Mouse (Mus musculus) c-Kit-positive CD71-positive TER-119-negative erythroid progenitor cells, embryonic 14.5 days (primary cell): ENCODE data around the gene Hist1h2af.
A peak's percentile ranks its signal among the peaks of the same experiment; 100 is the strongest.
"Not testable (repeated sequence)": the region's sequence is repeated elsewhere in the genome, so short reads cannot be mapped to it uniquely, and the experiment has no call there.

Source experiments
- DNase-seq: peaks from one replicate; pipeline ENCODE4 v3.0.0-alpha.2; 2013; ENCODE audit warnings: low read depth

The Hist1h2af gene

GRCm38 (mm10) chr13:23535137-23536075 is 1.7 kb downstream of the Hist1h2af start, which contains the start of gene Hist1h3g:
Gene Hist1h3g, plus strand, starts transcription at chr13:23535422.
- DNase-seq: peak; percentile 94

- DNase-seq: no peak
These were observed 2.5 kb downstream of the Hist1h2af start for GRCm38 (mm10) chr13:23536076-23536822.

GRCm38 (mm10) chr13:23537006-23537710 is 3.5 kb downstream of the Hist1h2af start:
- no peak for DNase-seq

- no peak for DNase-seq
These were observed 4.5 kb downstream of the Hist1h2af start for GRCm38 (mm10) chr13:23538249-23538648.

- DNase-seq: not testable (repeated sequence)
These were observed 6.1 kb downstream of the Hist1h2af start for GRCm38 (mm10) chr13:23539821-23540220.

- no peak for DNase-seq
These were observed 7.8 kb downstream of the Hist1h2af start for GRCm38 (mm10) chr13:23541497-23541896.

- DNase-seq: not testable (repeated sequence)
These were observed 8.7 kb downstream of the Hist1h2af start for GRCm38 (mm10) chr13:23542225-23542980.

GRCm38 (mm10) chr13:23542999-23543607 is 9.4 kb downstream of the Hist1h2af start, which contains the start of gene Hist1h2bh:
Gene Hist1h2bh, minus strand, starts transcription at chr13:23543392.
- DNase-seq: peak; percentile 97

GRCm38 (mm10) chr13:23543965-23544786 is 10.5 kb downstream of the Hist1h2af start, which contains the start of gene Hist1h3f:
Gene Hist1h3f, plus strand, starts transcription at chr13:23544052.
- DNase-seq: peak; percentile 91

GRCm38 (mm10) chr13:23544787-23545120 is 11.0 kb downstream of the Hist1h2af start:
- DNase-seq: not testable (repeated sequence)

- no peak for DNase-seq
These were observed 13.0 kb downstream of the Hist1h2af start for GRCm38 (mm10) chr13:23546694-23547093.

- DNase-seq: no peak
These were observed 17.0 kb downstream of the Hist1h2af start for GRCm38 (mm10) chr13:23550761-23551145.

- peak; percentile 95 for DNase-seq
These were observed 17.6 kb downstream of the Hist1h2af start, which contains the start of gene Hist1h4f for GRCm38 (mm10) chr13:23551146-23551834. Gene Hist1h4f, minus strand, starts transcription at chr13:23551648.

GRCm38 (mm10) chr13:23551931-23552914 is 18.5 kb downstream of the Hist1h2af start:
- no peak for DNase-seq

- no peak for DNase-seq
These were observed 19.3 kb downstream of the Hist1h2af start, which contains the start of gene Hist1h1d for GRCm38 (mm10) chr13:23552962-23553361. Gene Hist1h1d, plus strand, starts transcription at chr13:23553262.

GRCm38 (mm10) chr13:23554393-23554792 is 20.7 kb downstream of the Hist1h2af start:
- no peak for DNase-seq

GRCm38 (mm10) chr13:23554925-23555838 is 21.5 kb downstream of the Hist1h2af start:
- no peak for DNase-seq
